Mouse (Mus musculus) mouse embryonic stem cell (cell line): ENCODE data around the gene Tspan18.

Experiments used
- in situ Hi-C, 2 experiments: fragments of 300-500 bp; cut with MboI; formaldehyde crosslinking; loops; 1 replicate in 1 of 2; 3 replicates in 1 of 2; pipeline ENCODE4 v1.14.3; 2019 to 2020; ENCODE audit warnings: low sequenced_read_pairs in 2 of 2, low pct_unique_long_range_greater_than_20kb in 1 of 2, mixed read lengths in 1 of 2; ENCODE audit not compliant: unreplicated experiment in 1 of 2

Gene Tspan18

GRCm38 (mm10) chr2:93278181-93278975, 55.9 kb downstream of the Tspan18 start:
- in situ Hi-C loops = no loop called here

GRCm38 (mm10) chr2:93277486-93277885, 56.8 kb downstream of the Tspan18 start:
- in situ Hi-C loops = no loop called here

- in situ Hi-C loops = no loop called here
Measured at GRCm38 (mm10) chr2:93276026-93276425, 58.3 kb downstream of the Tspan18 start.

- in situ Hi-C loops = no loop called here
Measured at GRCm38 (mm10) chr2:93273916-93274315, 60.4 kb downstream of the Tspan18 start.

DNA sequence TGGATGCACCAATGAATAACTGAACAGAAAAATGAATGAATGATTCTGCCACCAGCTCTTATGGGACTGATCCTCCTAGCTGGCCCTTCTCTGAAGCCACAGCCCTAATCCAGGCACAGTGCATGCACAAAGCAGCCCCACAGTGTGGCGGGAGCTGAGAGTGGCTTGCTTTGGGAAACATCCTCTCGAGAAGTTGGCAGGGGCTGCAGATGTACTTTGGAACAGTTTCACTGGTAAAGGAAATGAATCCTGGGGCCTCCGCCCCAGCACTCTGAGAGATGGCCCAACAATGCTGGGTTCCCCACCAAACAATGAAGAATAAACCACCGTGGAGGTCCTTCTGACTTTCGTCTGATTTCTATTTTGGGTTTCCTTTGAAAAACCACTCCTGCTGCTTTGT, 64.2 kb downstream of the Tspan18 start:
- in situ Hi-C loops = no loop called here

DNA sequence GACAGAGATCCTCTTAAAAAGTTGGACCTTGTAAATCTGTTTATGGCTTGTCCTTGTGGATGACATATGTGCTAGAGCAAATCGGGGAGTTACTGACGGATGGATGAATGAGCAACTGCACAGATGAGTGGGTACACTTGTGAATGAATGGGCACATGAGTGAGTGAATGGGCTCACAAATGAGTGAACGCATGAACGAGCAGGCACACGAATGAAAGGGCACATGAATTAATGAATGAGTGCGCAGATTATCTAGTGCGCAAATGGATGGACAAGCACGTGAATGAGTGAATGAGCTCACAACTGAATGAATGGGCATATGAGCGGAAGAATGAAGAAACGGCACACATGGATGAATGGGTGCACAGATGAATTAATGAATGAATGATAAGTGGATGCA, 64.7 kb downstream of the Tspan18 start:
- in situ Hi-C loops = no loop called here

DNA sequence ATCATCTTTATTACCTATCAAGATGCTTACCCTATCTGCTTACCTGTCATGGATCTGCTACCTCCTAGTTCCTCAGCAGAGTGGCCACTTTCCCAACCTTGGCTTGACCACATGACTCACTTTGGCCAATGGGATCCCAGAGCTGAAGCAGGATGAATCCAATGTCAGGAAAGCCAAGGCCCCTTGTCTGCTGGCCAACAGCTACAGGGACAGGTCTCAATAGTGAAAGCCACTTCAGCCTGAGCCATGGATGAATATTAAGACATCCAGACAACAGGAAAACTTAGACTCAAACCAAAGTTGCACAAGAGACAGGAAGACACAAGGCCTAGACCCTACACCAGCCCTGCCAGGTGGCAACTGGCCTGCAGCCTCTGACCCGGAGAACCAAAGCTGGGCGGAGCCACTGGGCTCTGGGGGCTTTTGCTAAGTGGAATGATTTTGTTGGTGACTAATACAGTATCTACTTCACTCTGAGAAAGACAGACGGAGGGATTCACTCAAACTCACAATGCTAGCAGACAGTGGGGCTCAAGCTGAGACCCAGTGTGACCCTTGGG, 65.5 kb downstream of the Tspan18 start:
- in situ Hi-C loops = no loop called here

GRCm38 (mm10) chr2:93267791-93268190, 66.5 kb downstream of the Tspan18 start:
- in situ Hi-C loops = no loop called here

DNA sequence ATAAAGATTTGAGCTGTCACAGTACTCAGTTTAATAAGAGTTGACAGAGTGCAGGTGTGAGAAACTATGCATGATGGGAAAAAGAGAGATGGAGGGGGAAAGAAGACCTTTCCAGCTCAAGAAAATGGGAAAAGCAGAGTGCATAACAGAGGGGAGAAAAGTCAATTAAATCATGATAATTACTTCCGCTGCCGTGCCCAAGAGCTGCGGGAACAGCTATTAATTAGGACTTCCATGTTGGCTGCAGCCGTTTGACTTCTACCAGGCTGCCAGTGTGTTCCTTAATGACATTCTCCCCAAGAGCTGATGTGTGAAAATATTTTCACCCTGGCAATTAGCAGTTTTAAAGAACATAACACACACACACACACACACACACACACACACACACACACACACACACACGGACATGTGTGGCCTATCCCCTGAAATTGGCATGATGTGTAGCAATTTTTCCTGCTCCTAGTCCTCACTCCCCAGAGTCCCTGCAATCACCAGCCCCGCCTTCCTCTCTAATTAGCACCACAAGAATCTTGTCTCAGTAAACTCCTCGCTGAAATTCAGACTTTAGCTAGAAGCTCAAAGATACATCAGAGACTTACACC, 67.6 kb downstream of the Tspan18 start:
- in situ Hi-C loops = no loop called here

- in situ Hi-C loops = no loop called here
Measured at GRCm38 (mm10) chr2:93262291-93263285, 71.7 kb downstream of the Tspan18 start.

- in situ Hi-C loops = no loop called here
Measured at GRCm38 (mm10) chr2:93261521-93262290, 72.6 kb downstream of the Tspan18 start.

DNA sequence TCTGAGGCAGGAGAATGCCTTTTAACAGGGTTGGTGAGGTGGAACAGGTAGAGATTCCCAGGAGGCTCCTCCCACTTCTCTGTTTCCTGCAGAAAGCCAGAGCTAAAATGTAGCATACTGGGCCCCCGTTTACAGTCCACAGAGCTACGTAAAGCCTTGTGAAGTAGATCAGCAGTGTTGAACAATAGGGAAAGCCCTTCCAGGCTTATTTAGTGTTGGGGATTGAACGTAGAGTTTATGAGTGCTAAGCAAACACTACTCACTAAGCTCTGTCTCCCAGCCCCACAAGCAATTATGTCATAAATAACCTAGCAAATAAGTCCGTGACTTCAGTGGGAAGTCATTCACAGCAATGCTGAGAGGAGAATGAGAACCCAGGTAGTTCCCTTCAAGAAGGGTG, 76.7 kb downstream of the Tspan18 start:
- in situ Hi-C loops = no loop called here

- in situ Hi-C loops = no loop called here
Measured at GRCm38 (mm10) chr2:93256735-93257405, 77.4 kb downstream of the Tspan18 start.

- in situ Hi-C loops = no loop called here
Measured at GRCm38 (mm10) chr2:93252356-93252755, 81.9 kb downstream of the Tspan18 start.

- in situ Hi-C loops = no loop called here
Measured at GRCm38 (mm10) chr2:93250611-93251010, 83.7 kb downstream of the Tspan18 start.

GRCm38 (mm10) chr2:93249058-93249457, 85.2 kb downstream of the Tspan18 start:
- in situ Hi-C loops = loop anchor here in 1 of 2 experiments (25.0 kb wide), 1 partner anchor 88 kb away; the partner anchor contains the start of gene Tspan18

- in situ Hi-C loops = loop anchor here in 1 of 2 experiments (25.0 kb wide), 1 partner anchor 93 kb away; the partner anchor contains the start of gene Tspan18
Measured at GRCm38 (mm10) chr2:93244090-93244443, 90.2 kb downstream of the Tspan18 start.
